Mouse (Mus musculus): ENCODE data around the gene Polr2l.

DNA sequence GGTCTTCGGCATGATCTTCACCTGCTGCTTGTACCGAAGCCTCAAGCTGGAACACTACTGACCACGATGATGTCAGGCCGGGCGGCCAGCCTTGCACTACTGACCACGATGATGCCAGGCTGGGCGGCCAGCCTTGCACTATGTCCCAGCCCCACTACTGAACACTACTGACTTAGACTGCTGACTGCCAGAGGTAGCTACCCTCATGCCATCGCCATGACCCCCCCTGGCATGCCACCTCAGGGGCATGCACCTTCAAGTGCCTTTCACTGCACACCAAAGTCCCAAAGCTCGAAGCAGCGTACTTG lies 4.3 kb downstream of the Polr2l start:
- TF ChIP-seq CTCF (IDR thresholded peaks at IDR 0.05; ENCODE audit: control insufficient read depth, insufficient read depth, insufficient replicate concordance, low read depth, low read length) = no peak
- TF ChIP-seq POLR2A (IDR thresholded peaks at IDR 0.05; ENCODE audit: control insufficient read depth, low read depth, low read length) = no peak; the same call in 1 of the 2 replicates
